Mouse (Mus musculus) retina, embryonic 14.5 days (tissue): ENCODE measurements around the gene Rpl39.

Source experiments
- DNase-seq: peaks from one replicate; pipeline ENCODE4 v3.0.0-alpha.2; 2015; ENCODE audit warnings: low spot score

Gene Rpl39

GRCm38 (mm10) chrX:37067299-37067698 is 17.9 kb downstream of the Rpl39 start:
- DNase-seq = no peak

GRCm38 (mm10) chrX:37063902-37064301 is 21.3 kb downstream of the Rpl39 start:
- DNase-seq = no peak

GRCm38 (mm10) chrX:37048890-37049823 is 36.0 kb downstream of the Rpl39 start:
- no peak for DNase-seq

GRCm38 (mm10) chrX:37048066-37048889 is 36.9 kb downstream of the Rpl39 start, which contains the start of gene Sowahd:
Gene Sowahd (plus strand): TSS chrX:37048845.
- no peak for DNase-seq

GRCm38 (mm10) chrX:37042726-37043125 is 42.5 kb downstream of the Rpl39 start:
- peak; percentile 71 for DNase-seq
